Mouse (Mus musculus) lung, adult 2 months (tissue): ENCODE measurements around the gene Mob3b.

Experiments
- CTCF ChIP-seq: fragments of 200-500 bp; IDR thresholded peaks from 2 replicates; pipeline ENCODE4 v1.5.1; 2011; ENCODE audit warnings: mild to moderate bottlenecking, low read length, control low read depth; ENCODE audit not compliant: insufficient read depth
- POLR2A ChIP-seq: fragments of 200-500 bp; IDR thresholded peaks from 2 replicates; pipeline ENCODE4 v1.6.1; 2011; ENCODE audit warnings: low read depth, mild to moderate bottlenecking, control low read depth, low read length, borderline replicate concordance; ENCODE audit errors: extremely low read depth

DNA sequence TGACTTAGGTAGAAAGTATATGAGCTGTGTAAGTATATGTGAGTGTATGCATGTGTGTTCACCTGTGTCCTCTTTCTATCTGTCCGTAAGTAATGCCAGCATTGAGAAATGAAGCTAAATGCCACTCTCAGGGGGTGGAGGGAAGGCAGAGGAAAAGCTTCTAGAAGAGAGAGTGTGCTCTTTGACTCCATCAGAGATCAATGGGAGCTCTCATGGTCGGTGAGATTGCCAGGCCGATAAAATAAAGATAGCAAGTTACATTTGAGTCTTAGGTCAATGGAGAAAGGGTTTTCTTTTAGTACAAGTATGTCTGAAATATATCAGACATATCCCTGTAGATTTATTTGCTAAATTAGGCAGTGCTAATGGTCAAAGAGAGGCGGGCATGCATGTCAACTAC lies 9.0 kb downstream of the Mob3b start:
- TF ChIP-seq CTCF (no peak), POLR2A (no peak)
